Mouse (Mus musculus) fibroblast of lung, adult 2 months (primary cell): ENCODE measurements around the gene Mrps16.

ENCODE experiments used
- DNase-seq: peaks from one replicate; pipeline ENCODE4 v3.0.0-alpha.2; 2011; ENCODE audit warnings: low read depth

The Mrps16 gene

GRCm38 (mm10) chr14:20393205-20393913, at the start of gene Mrps16:
Gene Mrps16 (minus strand): TSS chr14:20393634.
- peak; percentile 93 for DNase-seq

DNA sequence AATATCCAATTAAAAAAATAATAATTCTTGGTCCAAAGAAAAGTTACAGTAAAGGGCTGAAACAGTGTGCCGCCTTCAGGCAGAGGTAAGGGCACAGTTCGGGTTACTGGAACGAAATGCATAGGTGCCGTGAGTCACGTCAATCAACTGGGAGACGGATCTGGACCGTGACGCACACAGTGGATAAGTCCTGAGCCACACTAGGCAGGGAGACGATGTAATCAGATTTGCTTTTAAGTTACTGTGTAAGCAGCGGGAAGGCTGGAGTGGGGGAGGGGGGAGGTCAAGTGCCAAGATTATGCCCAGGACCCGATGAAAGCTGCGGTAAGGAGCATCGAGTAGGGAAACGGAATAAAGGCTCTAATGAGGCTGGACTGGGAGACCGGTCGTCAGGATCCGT, 48.8 kb upstream of the Mrps16 start:
- no peak for DNase-seq

DNA sequence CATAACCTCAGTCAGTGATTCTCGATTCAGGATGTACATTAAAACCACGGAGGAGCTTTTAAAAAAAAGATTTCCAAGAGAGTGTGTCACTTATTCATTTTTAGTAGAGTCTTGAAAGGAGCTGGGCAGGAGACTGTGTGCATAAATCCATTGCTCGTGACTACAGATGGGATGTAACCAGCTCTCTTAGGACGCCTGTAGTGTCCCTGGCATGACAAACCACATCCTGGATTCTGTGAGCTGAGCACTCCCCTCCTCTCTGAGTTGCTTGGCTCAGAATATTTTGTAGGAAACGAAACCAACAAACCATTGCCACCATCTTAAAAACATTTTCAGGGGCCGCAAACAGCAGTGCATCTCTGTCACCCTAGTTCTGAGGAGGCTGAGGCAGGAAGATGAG, 43.5 kb upstream of the Mrps16 start:
- DNase-seq: no peak

GRCm38 (mm10) chr14:20432420-20432819, 39.0 kb upstream of the Mrps16 start:
- DNase-seq: no peak

DNA sequence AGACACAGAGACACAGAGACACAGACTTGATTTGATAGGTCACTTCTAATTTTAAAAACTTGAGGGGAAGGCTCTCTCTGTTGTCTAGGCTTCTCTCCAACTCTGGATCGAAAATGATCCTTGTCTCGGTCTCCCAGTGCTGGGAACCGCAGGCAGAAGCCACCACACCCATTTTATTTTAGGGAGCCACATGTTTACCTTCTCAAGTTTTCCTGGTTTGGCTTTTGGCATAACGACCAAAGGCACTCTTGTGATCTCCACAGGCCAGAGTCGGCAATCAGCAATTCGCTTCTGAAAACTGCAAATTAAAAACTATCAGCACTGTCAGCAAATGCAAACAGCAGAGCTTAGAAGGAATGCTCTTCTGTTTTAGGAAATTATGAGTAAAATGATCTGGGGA, 38.3 kb upstream of the Mrps16 start:
- DNase-seq: peak; percentile 85

DNA sequence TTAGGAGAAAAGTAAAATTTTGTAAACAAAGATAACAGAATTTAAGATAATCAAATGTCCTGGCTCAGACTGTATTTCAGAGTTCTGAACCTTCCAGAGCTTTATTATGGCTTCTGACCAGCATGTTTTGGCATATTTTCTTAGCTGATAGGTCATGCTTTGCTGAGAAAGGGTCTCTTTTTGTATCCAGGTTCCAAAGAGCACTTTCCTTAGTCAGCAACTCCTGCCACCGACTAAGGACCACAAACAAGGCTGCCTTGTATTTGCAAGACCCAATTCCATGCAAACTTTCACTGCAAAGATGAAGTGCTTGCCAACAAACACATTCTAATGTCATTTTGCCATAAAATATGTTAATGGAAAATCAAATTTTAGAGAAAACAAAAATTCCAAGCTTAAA, 36.4 kb upstream of the Mrps16 start:
- DNase-seq: peak; percentile 79

DNA sequence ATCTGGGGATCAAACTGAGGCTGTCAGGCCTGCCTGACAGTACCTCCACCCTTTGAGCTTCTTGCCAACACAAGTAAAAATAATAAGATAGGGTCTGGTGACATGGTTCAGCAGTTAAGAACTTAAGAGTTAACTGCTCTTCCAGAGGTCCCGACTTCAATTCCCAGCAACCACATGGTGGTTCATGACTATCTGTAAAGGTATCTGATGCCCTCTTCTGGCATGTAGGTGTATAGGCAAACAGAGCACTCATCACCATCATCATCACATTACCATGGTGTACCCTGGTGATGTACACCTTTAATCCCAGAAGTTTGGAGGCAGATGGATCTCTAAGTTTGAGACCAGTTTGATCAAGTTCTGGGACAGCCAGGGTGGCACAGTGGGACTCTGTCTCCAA, 35.2 kb upstream of the Mrps16 start:
- no peak for DNase-seq

- no peak for DNase-seq
These were observed 29.6 kb upstream of the Mrps16 start for GRCm38 (mm10) chr14:20423046-20423445.

- DNase-seq: no peak
These were observed 28.8 kb upstream of the Mrps16 start for GRCm38 (mm10) chr14:20422257-20422656.

DNA sequence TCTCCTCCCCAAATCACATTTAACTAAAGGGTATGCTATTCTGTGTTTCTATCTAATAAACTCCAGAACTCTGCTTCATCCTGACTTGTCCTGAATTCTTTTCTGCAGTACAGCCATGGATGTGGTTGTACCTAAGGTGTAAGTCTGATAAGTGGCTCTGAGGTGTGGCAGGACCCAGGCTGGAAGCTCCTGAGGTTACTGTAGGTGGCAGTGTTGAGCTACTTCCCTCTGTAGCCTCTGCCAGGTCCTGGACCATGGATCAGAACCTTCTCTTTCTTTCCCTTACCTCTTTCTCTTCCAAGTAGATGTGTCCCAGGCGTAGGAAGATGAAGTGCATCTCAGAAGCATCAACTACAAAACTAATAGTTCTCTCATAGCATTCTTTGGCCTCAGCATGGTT, 6.6 kb upstream of the Mrps16 start:
- DNase-seq: no peak

DNA sequence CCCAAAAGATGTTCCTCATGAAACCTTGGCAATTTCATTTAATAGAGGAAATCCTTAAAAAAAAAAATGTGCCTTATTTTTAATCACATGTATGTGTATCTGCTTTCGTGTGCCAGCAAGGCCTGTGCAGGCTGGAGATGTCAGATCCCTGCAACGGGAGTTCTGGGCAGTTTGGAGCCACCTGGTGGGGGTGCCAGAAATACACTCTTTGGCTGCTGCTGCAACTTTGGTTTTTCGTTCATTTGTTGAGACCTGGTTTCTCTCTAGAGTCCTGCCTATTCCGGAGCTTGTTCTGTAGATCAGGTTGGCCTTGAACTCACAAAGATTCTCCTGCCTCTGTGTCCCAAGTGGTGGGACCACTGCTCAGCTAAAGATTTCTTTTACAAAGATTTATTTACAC, 5.4 kb upstream of the Mrps16 start:
- DNase-seq: no peak

GRCm38 (mm10) chr14:20397220-20397619, 3.8 kb upstream of the Mrps16 start:
- no peak for DNase-seq

GRCm38 (mm10) chr14:20392326-20392725, 1.1 kb downstream of the Mrps16 start:
- DNase-seq: no peak

DNA sequence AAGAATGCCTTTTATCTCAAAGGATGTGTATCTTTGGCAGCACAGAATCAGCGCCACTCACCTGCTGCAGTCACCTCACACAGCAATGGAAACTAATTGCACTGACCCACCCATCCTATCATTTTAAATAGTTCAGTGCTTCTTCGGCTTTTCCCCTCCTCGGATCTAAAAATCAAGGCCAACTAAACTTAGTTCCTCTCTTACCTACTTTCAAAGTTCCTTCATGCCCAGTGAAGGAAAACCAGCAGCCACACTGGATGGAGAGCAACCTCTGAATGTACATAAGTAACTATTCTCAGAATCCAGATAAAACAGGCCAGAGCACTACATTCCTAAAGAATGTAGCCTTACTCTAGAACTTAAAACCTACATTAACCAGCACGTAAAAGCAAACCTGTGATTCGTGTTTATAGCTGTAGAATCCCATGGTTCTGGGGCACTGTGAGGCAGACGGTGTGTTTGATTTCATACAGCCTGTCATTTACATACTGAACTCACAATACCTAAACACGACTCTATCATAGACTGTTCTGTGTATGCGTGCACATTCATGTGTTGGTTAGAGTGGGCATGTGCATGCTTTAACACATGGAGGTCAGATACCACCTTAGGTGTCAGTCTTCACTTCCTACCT, 3.9 kb downstream of the Mrps16 start:
- no peak for DNase-seq

DNA sequence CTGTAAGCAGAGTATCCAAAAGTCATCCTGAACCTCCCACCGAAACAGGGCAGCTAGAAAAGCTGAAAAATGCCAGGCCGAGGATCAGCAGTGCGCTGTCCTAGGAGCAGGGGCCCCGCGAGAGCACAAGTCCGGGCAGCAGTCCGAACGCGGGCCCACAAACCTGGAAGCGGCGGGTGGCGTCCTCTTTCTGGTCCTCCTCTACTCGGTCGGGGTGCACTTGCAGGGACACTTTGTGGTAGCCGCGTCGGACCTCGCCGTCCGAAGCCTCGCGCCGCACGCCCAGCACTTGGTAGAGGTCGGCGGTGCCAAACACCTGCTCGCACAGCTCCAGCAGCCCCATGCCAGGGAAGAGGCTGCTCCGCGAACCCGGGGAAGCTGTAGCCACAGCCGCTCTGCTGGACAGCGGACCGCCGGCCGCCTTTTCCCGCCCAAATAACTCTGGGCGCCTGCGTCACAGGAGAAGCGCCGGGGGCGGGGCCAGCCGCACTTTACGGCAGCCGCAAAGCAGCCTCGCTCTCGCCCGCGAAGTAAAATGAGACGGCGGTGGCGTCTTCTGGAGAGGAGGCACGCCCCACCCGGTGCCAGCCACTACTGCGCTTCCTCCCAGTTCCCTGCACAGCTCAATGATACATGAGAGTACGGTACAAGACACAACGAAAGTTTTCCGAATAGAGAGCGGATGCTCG, 4.8 kb downstream of the Mrps16 start, which contains the start of gene Dnajc9:
Dnajc9 (minus strand) TSS at position 470 of the 689 bp plus-strand sequence.
- DNase-seq: peak; percentile 78

GRCm38 (mm10) chr14:20379753-20380430, 13.5 kb downstream of the Mrps16 start:
- DNase-seq: no peak

DNA sequence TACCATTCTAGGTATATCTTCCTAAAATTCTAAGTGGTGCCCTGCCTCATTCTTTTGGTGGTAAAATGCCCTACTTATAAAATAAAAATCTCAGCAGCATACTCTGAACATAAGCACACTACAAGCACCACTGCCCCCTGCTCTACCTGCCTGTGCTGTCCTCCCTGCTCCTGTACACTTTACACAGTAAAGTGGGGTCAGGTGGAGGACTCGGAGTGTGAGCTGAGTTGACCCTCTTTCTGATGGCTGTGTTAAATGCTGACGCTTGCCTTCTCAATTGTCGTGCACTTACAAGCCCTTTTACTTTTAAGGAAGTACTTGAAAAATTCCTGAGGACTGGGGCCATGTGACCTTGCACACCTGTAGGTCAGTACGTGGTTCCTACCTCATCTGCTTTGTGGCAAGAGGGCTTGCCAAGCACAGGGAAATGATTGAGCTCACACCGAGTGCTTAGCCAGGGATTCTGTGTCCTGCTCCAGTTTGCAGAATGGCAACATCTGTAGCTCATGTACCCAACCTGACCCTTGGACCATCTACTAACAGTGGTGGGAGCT, 14.3 kb downstream of the Mrps16 start:
- no peak for DNase-seq

GRCm38 (mm10) chr14:20378313-20379061, 14.9 kb downstream of the Mrps16 start:
- no peak for DNase-seq

GRCm38 (mm10) chr14:20377112-20377521, 16.3 kb downstream of the Mrps16 start:
- no peak for DNase-seq

DNA sequence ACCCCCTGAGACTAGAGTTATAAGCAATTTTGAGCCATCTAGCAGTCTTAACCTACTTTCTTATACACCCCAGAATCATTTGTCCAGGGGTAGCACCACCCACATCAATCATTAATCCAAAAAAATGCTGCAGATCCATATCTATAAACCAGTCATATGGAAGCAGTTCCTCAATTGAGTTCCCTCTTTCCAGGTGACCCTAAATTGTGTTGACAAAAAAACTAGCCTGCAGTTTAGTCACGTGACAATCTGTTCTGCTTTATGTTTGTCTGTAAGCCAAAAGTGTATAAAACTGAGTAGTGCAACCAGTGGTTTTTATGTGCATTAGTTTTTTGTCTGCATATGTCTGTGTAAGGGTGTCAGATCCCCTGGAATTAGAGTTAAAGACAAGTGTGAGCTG, 21.6 kb downstream of the Mrps16 start:
- no peak for DNase-seq

DNA sequence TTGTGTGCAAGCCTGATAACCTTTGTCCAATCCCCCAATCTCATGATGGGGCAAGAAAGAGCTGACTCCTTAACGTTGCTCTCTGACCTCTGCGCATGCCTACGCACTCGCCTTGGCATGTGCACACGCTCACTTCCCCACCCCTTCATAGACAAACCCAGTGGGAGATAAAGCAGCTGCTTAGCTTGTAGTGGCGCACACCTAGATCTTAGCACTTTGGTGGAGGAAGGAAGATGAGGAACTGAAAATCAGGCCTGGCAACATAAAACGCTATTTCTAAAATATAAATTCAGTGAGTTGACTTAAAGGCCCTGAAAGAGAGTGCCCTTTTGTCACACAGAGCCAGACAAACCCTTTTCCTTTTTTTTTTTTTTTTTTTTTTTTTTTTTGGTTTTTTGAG, 22.6 kb downstream of the Mrps16 start:
- no peak for DNase-seq

DNA sequence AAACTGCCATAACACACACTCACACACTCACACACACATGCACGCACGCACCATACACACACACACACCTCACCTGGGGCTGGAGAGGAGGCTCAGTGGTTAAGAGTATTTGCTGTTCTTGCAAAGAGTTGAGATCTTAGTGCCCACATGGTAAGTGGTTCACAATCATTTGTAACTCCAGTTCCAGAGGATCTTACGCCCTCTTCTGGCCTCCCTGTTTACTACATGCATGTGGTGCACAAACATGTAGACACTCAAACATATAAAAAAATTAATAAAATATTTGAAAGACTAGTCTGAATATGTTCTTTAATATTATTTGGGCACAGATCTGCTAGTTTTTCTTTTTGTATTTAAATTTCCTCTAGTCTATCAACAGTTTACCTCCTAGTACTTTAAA, 25.2 kb downstream of the Mrps16 start:
- no peak for DNase-seq
